Mouse (Mus musculus) gastrocnemius, postnatal 25 days (tissue): ENCODE results near the gene Vgll4. TPM values are rescaled to one million over a fixed set of nuclear protein-coding genes. Genes with fewer than 3 reads are reported as not detected.
"Not testable (repeated sequence)": the region's sequence is repeated elsewhere in the genome, so short reads cannot be mapped to it uniquely, and the experiment has no call there.

Experiments used
- DNase-seq: peaks from one replicate; pipeline ENCODE4 v3.0.0; 2022
- total RNA-seq, 2 experiments: library from RNA; stranded (reverse); gene quantifications; 1 replicate in 1 of 2; 2 replicates in 1 of 2; pipeline ENCODE4 v1.2.3; 2021

Gene Vgll4
- total RNA-seq, 2 experiments from 2014 or later: 13.3 to 13.9 TPM

DNA sequence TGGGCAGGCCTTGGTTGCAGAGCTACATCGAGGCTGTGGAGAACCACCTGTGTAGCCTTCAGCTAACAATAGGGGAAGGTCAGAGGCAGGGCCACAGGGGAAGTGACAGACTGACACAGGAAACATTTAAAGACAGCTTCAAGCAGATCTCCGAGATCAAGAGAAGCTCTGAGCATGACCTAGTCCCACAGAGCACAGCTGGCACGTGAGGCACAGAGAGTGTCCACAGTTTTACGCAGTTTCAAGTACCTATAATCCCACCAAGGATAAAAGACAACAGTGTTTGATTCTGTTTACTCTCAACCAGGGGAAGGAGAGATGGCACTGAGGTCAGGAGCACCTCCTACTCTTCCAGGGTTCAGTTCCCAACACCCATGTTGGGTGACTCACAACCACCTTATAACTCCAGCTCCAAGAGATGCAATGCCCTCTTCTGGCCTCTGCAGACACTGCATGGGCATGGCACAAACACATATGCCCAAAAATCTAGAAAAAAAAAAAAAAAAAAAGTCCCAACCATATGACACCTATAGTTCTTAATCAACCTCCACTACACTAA is 75.2 kb downstream of the Vgll4 start:
- no peak for DNase-seq

DNA sequence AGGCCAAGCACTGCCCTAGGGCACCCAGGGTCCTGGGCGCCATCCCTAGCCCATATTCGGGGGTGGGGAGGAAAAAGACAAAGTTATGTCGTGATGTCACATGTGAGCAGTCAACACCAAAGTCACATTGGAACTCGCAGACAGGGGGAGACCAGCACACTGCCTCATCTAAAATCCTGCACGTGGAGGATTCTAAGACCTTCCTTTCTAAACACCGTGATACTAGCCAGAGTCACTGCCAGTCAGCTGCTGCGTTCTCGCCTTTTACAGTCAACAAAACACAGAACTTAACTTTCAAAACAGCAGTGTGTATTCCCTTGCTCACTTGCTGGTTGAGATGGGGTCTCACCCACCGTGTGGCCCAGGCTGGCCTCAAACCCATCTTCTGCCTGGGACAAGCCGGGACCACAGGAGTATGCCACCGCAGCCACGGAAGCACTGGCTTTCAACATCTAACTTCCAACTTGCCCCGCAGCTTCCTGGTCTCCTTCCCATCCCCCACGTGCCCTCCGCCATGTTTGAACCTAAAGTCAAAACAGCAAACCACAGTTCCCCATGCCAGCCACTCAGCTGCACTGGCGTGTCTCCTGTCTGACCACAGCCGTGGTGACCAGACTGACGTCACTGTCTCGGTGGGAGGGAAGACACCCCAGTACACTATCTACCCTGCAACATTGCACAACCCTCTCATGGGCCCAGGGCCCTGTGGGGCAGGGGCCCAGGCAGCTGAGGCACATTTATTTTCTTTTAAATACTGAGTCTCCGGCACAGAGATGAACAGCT is 76.2 kb downstream of the Vgll4 start:
- DNase-seq: peak; percentile 82

DNA sequence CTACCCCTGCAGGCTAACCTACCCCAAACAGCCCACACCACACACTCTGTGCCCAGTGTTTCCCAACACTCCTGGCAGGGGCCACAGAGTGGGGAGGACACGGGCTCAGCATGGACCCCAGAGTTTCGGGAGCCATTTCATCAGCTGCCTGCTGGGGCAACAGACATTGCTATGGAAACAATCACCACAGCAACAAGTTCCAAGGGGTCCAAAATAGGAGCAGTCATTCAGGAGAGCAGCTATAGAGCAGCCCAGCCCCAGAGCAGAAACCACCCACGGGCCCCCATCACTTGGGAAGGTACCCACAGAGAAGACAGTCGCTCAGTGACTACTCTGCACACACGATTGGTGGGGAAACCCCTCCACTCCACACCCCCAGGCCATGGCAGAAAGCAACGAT is 77.4 kb downstream of the Vgll4 start:
- peak; percentile 40 for DNase-seq

DNA sequence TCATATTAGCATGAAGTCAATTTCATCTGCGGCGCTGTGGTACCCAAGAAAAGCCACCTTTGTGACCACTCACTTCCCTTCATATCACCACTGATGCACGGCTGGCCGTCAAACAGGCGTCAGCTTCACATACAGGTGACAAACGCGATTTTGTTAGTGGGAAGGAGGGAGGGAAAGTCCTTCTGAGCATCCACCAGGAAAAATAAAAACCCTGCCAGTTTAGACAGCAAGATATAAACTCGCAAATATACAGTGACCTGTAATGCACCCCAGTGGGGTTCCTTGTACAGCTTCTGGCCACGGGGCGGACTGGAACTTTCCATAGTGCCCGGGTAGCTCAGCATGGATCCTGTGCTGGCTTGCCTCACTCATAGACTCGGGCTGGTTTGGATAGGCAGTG is 78.0 kb downstream of the Vgll4 start:
- DNase-seq: no peak

DNA sequence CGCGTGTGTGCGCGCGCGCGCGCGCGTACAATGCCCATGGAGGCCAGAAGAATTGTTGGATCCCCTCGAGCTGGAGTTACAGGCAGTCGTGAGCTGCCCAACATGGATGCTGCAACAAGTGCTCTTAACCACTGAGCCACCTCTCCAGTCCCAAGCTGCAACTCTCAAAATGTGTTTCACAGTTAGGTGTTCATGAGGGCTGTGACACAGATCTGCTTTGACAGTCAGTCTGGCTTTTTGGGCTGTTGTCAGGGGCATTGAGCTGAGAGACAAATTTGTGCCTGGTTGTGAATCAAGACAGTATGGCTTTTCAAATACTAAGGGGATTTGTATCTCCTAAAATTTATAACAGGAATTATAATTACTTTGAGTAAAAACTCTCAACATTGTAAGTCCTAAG is 78.5 kb downstream of the Vgll4 start:
- DNase-seq: no peak

DNA sequence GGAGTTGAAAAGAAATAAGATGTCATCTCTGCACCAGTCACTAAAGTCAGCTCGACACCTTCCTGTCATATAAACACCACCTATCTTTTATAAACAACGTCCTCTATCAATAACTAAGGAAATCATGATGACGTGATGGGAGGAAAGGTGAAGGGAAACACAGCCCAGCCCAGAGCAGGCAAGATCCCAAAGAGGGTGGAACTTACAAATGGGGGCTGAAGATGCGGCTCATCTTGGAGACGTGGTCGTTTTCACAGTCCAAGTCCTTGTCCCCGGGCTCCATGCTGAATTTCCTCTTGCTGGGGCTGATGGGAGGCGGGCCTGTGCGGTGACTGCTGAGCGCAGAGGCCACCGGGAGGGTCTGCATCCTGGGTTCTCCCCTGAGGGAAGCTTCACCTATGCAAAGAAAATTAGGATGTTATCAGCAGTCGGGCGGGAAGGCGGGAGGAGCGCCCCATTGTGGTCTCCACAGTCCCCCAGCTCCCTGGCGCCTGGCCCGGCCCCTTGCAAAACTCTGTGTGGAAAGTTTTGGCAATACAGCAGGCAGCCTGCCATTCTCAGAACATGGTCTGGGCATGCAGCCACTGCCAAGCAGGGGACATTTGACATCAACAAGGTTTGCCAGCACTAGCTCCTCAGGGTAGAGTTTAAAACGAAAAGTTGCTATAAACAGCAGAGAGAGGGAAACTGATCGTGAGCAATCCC is 79.2 kb downstream of the Vgll4 start:
- DNase-seq: peak; percentile 79

DNA sequence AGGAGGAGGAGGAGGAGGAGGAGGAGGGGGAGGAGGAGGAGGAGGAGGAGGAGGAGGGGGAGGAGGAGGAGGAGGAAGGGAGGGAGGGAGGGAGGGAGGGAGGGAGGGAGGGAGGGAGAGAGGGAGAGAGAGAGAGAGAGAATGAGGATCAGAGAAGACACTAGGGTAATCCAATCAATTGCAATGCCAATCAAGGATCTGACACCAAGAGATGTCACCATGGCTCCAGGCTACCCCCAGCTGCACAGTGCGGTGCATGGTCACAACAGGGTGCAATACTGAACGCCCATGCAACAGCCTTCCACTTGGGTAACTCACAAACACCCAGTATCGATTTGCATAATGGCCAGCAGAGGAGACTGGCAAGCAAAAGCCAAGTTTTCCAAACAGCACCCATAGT is 79.8 kb downstream of the Vgll4 start:
- DNase-seq: not testable (repeated sequence)

DNA sequence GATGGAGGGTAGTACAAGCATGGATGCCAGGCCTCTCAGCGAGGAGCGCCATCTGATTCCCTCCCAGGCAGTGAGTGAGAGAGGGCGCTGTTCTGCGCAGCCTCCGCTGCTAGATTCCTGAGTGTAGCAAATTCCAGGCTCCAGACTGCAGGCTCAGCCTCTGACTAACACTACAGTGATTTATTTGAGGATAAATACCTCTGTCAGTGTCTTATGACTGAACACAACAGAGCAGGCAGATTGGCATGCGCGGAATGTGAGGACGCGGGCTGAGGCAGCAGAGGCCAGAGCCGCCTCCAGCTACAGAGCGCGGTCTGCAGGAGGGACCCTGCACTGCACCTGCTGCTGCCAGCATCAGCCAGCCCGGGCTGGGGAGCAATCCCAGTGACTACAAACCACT is 80.9 kb downstream of the Vgll4 start:
- DNase-seq: peak; percentile 84

DNA sequence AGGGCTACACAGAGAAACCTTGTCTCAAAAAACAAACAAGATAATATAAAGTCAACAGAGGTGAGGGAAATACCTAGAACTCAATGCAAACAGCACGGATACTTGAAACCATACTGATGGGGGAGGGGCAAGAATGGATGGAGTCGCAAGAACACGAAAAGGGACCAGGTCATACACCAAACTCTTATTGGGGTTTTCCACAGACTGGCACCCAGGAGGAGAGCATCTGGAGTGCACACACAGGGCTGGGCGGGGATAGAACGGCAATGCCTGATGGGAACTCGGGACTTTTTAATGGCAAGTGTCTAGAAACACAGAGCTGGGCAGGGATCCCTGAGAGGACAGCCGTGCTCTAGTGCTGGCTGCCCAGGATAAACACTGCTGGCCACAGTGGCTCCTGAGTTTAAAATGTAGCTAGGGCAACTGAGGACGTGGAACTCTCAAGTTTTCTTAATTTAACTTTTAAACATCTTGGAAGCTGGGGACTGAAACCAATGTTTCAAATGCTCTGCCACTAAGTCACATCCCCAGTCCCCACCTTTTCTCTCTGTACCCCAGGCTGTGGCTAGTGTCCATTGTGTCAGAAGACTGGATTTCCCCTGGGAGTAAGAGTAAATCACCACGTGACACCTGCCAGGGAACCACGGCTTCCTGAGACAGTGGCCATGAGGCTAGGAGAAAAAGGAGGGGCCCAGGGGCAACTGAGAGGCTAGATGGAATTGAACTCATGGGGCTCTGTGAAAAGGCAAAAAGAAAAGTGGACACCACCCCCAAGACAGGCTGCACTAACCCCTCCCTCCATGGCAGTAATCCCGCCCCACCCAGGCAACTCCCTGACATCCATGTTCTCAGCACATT is 83.1 kb downstream of the Vgll4 start:
- no peak for DNase-seq

DNA sequence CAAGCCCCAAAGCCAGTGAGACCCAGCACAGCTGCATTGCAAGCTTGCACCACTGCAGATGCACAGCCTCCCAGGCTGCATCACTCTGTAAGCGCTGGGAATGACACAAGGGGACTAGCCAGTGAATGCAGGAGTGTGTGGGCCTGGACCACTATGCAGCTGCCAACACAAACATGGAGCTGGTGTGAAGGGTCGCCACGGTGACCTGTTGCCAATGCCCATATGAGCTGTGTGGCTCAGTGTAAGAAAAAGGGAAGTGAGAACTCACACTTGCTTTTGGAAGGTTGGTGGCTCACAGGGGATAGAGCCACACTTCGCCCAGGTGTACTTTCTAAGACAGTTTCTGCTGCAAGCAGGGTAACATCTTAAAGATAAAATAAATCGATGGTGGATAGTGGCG is 83.8 kb downstream of the Vgll4 start:
- DNase-seq: no peak

DNA sequence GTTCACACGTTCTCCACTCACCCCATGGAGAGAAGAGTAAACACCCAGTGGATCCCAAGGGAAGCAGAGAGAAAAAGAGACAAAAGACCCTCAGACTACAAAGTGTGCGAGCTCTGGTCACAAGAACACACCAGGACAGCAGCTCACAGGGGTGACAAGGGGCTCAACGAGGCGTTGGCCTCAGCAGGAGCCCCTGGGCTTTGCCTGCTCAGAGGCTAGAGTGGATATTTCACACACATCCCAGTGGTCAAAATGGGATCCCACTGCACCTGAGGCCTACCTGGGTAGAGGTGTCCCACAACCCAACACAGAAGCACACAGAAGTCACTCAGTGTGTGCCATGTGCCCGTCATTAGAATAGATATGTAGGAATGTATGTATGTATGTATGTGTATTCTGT is 84.7 kb downstream of the Vgll4 start:
- no peak for DNase-seq

DNA sequence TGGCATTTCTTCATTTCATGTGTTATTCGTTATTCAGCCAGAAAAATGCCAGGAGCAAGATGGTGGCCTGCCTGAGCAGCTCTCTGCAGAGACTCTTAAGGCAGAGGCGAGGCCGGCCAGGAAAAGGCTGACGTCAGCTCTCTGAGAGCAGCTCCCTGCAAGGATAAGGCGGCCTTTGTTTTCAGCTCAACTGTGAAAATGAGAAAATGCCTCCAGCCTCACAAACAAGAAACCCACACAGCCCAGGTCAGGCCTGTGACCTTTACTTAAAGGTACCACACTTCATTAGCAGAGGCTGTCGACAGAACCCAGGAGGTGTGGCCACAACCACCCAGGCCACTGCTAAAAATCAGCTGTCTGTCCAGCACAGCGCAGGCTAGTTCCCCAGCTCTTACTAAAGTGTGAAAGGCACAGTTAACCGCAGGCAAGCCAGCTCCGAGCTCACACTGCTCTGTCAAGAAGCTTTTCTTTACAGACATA is 86.5 kb downstream of the Vgll4 start:
- DNase-seq: peak; percentile 57

DNA sequence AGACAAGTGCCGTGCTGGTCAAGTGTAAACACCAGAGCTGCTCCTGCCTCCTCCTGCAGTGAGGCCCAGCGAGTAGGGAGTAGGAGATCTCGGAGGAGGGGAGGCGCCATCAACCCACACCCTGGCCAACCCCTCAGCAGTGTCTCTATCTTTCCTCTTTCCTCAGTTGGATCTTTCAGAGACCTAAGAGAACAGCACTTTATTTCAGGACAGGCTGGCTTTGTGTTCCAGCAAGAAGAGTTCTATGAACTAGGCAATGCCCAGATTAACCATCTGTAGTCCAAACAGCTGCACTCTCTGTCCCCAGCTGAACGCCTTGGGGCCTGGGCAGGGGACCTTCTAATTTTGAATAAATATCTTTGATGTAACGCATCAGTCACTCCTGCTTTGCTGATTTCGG is 87.1 kb downstream of the Vgll4 start:
- DNase-seq: no peak

DNA sequence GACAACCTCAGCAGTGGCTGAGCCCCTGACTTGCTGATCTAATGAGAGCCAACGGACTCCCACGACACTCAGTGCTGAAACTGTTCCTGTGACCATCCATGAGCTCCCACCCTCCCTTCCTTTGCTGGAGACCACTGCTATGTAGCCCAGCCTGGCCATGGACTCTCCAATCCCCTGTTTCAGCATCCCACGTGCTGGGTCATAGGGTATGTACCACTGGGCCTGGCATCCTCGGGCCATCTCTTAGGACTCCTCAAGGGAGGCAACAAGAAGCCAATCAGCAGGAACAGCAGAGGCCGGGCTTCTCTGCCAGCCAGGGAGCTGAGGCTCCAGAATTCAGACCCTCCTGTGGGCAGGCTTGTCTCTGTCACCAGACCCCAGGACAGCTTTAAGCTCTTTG is 87.6 kb downstream of the Vgll4 start:
- DNase-seq: no peak

DNA sequence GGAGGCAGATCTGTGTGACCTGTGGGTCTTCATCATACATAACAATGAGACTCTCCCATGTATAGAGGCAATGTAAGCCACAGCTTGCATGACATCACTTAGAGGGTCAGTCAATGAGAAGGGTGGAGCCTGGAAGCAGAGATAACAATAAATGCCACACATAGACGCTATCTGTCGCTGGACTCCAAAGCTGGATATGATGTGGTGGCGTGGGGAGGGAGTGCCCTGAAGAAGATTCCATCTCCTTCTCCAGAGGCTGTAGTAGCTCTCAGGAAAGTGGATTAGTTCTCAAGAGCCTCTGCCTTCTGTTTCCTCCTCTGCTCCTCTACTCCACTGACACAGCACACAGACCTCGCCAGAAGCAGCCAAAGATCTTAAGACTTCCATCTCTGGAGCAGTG is 89.0 kb downstream of the Vgll4 start:
- DNase-seq: no peak

DNA sequence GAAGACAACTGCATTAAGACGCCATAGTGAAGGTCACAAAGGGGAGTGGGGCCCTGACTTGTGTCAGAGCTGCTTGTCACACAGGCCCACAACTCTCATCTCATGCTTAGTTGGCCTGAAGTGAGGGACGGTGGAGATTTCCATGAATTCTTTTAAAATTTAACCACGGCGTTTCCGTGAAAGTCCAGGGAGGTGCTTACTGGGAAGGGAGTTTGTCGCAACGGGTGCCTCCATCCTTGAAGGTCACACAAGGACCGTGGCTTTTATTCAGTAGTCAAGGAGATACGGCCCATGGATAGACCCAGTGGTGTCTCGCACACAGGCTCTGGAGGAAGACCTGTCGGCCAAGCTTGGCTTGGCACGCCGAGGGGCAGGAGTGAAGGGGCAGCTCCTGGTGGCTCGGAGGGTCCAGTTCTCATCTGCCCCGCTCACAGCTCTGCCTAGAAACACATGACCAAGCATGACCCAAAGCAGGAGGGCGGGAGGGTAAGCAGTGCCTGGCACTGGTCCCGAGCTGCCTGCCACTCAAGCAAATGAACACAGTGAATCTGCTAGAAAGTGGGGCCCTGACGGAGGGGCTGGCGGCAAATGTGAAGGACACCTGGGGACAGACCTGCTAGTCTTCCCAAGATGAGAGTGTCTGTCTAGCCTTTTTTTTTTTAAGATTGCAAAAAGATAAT is 90.8 kb downstream of the Vgll4 start:
- no peak for DNase-seq

DNA sequence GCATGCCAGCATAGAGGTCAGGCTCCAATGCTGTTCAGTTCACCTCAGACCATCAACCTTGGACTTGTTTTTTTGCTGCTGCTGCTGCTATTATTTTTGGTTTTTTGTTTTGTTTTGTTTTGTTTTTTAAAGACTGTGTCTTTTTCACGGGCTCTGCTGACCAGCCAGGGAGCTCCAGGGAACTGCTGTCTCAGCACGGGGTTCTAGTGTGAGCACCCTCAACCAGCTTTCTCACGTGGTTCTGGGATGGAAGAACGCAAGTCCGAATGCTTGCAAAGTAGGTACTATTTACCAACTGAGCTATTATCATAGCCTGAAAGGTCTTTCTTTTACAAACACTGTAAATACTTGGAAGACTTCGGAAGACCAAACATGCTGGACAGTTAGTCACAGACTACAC is 93.2 kb downstream of the Vgll4 start:
- no peak for DNase-seq

DNA sequence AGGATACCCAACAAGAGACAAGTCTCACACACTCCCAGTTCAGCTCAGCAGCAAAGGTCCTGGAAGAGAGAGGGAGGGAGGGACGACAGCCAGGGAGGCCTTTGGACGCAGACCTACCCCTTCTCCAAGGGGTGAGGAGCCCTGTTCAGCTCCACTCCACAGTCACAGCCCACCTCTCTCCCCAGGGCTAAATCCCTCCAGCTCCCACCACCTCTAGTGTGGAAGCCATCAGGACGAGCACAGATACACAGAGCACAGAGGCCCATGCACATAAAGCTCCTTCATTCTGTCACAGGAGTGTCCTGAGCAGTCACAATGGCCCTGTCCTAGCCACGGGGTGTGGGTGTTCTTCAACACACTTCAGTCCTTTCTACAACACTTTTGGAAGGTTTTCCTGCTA is 93.8 kb downstream of the Vgll4 start:
- no peak for DNase-seq

DNA sequence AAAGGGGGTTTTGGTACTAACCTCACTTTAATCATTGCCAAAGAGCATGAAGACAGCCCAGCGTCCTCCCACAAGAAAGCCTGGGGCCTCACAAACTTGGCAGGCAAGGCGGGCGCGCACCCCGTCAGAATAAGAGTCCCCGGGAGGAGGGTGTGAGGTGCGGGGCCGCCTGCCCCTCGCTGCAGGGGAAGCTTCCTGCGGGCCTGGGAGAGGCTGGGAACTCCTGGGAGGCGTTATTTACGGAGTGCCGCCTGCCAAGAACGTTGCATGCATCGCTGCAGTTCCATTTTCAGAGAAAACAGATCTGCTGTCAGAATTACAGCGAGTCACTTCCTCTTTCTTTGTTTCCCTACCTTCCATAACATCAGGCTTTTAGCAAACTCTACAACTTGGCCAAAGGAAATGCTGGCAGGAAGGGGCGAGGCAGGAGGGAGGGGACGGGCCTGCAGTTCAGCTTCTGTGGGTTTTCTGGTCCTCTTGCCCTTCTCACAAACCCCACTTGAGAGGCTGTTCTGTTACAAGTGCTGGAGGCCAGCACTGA is 94.7 kb downstream of the Vgll4 start:
- DNase-seq: peak; percentile 93

DNA sequence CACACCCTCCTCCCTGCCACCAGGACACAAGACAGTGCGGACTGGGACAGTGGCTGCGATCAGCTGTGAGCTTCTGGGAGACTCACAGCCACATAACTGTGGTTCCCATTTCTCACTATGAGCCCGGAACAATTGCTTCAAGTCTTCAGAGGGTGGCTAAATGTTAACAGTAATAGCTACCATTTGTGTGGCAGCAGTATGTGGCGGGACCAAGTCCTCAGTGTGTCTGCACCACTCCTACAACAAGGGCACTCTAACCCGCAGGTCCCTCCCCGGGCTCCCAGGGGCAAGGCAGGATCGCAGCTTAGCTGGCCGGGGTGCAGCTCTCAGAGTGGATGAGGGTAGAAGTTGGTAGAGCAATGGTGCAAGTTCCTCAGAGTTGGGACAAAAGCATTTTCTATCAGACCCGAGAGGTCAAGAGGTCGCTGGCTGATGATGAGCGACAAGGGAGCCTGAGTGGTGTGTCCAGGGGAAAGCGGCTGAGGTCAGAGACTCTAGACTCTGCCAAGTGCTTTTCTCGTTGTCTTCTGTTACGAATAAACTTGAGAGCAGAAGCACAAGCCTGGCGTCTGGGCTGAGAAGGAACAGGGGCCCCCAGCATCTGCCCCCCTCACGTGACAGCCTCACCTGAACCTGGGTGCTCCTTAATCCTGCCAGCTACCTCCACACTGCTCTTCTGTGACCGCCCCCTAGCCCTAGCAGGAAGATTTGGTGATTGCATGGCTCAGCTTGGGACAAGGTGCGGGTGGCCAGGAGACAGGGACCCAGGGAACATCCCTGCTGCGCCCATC is 95.5 kb downstream of the Vgll4 start:
- peak; percentile 45 for DNase-seq

DNA sequence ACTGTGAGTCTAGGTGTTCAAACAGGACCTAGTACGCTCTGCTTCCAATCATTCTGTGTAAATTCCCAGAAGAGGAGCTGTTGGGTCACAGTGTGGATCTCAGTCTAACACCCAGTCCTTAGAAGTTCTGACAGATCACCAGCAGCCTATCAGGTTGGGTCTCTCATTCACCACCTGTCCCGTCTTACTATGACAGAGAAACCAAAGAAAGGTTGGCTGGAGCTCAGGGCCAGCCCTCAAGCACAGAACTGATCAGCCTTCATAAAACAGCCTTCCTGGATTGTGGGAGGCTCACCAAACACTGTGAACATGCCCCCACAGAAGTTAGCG is 96.0 kb downstream of the Vgll4 start:
- DNase-seq: no peak
